Mouse (Mus musculus) myocyte (in vitro differentiated cells): ENCODE measurements around the gene Pigb.

Source experiments
- CEBPB ChIP-seq: IDR thresholded peaks from 2 replicates; pipeline ENCODE4 v1.6.1; 2011; ENCODE audit warnings: mild to moderate bottlenecking, moderate library complexity; ENCODE audit not compliant: poor library complexity, insufficient read depth, severe bottlenecking
- MYOD1 ChIP-seq, 3 experiments: IDR thresholded peaks; one replicate each; pipeline ENCODE4 v1.6.1; 2011; ENCODE audit warnings: control low read depth in 2 of 3, low read depth in 2 of 3, mild to moderate bottlenecking in 2 of 3, moderate library complexity in 1 of 3; ENCODE audit not compliant: insufficient read length in 2 of 3, control insufficient read depth in 1 of 3
- POLR2A ChIP-seq: IDR thresholded peaks from one replicate; pipeline ENCODE4 v1.6.1; 2011; ENCODE audit warnings: low read depth, mild to moderate bottlenecking, control low read depth, moderate library complexity; ENCODE audit not compliant: insufficient read length

DNA sequence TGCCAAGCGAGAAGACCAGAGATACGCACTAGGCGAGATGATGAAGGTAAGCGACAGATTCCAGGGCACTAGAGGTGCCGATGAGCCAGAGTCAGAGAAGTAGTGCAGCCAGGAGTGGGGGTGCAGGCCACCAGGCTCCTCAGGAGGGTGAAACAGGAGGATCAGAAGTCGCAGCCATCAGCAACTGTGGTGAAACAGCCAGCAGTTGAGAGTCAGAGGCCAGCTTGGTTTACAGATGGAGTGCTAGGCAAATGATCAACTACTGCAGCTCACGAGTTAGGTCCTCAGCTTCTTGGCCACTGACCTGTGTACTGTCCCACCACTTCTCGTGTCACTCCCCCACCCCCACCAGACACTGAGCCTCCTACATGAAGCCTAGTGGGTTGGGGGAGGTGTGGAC is 78.8 kb downstream of the Pigb start:
- TF ChIP-seq POLR2A: no peak
- no peak for TF ChIP-seq MYOD1 (IDR thresholded peaks at IDR 0.05; ENCODE audit: control insufficient read depth in 1 of 3, insufficient read length in 2 of 3, low read depth in 2 of 3)
- no peak for TF ChIP-seq CEBPB
